Mouse (Mus musculus) E14TG2a.4 (cell line): Measurements from ENCODE around the gene Gm14412.
"Not testable (repeated sequence)": the region's sequence is repeated elsewhere in the genome, so short reads cannot be mapped to it uniquely, and the experiment has no call there.

Experiments
- CTCF ChIP-seq: conservative IDR thresholded peaks from 2 replicates; pipeline ENCODE4 v1.5.1; 2014; ENCODE audit warnings: low read length
- NANOG ChIP-seq: IDR thresholded peaks from 2 replicates; pipeline ENCODE4 v1.6.1; 2014; ENCODE audit warnings: borderline replicate concordance, low read length, mixed read lengths

GRCm38 (mm10) chr2:177304980-177305379 lies 19.1 kb downstream of the Gm14412 start:
- TF ChIP-seq CTCF, NANOG: not testable (repeated sequence)
